Mouse (Mus musculus) adrenal gland, adult 2 months (tissue): ENCODE results near the gene Syap1. TPM values are rescaled to one million over a fixed set of nuclear protein-coding genes. Genes with fewer than 3 reads are reported as not detected.
"Not testable (repeated sequence)": the region's sequence is repeated elsewhere in the genome, so short reads cannot be mapped to it uniquely, and the experiment has no call there.

Experiments
- DNase-seq: peaks from one replicate; pipeline ENCODE4 v3.0.0; 2021
- long read RNA-seq: library from polyadenylated mRNA; stranded (forward); transcript quantifications from one replicate; pipeline ENCODE4 v2.0.0, GENCODE M21; 2021
- polyA plus RNA-seq: library from polyadenylated mRNA; depleted of rRNA; stranded (reverse); fragments of >200 nt; gene quantifications from 2 replicates; pipeline ENCODE4 v1.2.3, GENCODE M21; 2012; rRNA removed
- total RNA-seq, 2 experiments: library from RNA; stranded (reverse); gene quantifications; 2 replicates each; pipeline ENCODE4 v1.2.3; 2021

Syap1 gene
- total RNA-seq (10 to 100 TPM; 76.9 to 79.7 TPM), polyA plus RNA-seq (10.0 and 10.7 TPM in 2 replicates)
- long read RNA-seq, transcript Syap1-201 (9 exons, 2,087 nt), result major isoform, 88 of 96 reads
- long read RNA-seq, partial matches to known transcripts, result 0 of 96 reads
- long read RNA-seq, other reads (novel, unspliced or antisense), result 8 of 96 reads

DNA sequence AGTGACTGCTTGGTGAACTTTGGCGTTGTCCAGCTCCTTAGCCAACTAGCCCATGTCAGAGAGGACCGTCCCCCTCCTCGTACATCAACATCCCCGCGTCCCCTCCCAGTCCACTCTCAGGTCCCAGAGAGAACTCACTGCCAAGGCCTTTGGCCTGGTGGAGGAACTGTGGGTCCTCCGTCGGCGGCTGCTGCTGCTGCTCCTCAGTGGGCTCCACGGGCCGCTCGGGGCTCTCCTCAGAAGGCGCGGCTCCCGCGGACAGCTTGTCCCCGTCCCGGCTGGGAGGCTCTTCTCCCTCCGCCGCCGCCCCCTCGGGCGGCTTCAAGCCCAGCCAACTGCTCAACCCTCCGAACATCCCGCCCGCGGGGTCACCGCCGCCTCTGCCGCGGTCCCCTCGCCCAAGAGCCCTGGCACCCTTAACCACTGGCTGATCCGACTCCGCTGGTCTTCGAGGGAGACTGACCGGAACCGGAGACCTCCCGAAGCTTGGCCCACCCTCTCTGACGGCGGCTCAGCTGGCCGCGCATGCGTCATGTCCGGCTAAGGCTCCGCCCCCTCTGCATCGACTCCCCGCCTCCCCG, at the start of gene Syap1:
TSS of gene Syap1 (minus strand) at position 517 of the 581 bp plus-strand sequence.
- DNase-seq, result peak; percentile 89

DNA sequence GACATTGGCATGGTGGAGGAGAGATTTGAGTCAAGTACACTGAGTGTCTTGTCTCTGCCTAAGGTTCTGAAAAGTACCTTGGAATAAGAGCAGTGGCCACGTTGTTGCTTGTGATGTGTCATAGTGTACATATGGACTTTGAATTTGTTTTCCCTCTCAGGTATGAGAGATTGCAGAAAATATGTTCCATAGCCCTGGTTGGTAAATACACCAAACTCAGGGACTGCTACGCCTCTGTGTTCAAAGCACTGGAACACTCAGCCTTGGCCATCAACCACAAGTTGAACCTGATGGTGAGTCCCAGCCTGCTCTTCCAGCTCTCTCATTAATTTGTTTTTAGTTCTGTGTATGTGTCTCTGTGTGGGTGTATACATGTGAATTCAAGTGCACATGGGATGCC, 43.2 kb upstream of the Syap1 start:
- DNase-seq, result no peak

DNA sequence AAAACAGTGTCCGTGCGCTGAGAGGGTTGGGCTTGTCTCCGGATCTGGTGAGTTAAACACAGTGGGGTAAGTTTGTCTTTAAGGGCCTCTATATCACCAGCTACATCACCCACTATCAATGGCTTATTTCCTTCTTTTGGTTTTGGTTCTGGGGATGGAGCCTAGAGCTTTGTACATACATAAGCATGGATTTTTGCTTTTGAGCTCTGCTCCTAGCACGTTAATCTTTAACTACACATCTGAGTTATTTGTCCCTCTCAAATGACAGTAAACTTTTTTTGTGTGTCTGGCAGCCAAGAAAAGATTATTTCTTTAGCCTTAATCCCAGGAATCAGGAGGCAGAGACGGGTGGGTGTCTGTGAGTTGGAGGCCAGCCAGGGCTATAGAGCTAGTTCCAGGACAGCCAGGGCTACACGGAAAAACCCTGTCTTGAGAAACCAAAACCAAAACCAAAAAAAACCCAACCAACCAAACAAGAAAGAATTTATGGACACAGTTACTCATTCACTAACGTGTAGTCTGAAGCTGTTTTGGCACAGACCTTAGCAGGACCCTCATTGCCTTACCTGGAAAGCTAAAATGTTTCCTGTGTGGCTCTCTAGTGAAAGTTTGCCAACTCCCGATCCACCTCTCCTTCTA, 33.4 kb upstream of the Syap1 start:
- DNase-seq, result no peak

DNA sequence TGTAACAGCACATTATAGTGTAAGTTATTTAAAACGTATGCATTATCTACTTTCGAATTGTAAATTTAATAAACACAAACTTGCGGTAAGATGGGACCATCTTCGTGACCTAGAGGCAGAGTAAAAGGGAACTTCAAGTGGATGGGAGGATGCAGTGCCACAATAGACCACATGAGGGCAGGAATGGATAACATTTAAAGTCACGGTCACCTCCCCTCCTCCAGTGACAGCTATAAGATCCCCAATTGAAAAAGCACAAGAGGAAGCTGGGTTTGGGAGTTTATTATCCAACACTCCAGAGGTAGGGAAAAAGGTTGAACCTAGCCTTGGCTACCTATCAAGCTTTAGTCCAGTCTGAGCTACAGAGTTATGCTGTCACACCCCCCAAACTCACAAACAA, 27.4 kb upstream of the Syap1 start:
- peak; percentile 50 for DNase-seq

DNA sequence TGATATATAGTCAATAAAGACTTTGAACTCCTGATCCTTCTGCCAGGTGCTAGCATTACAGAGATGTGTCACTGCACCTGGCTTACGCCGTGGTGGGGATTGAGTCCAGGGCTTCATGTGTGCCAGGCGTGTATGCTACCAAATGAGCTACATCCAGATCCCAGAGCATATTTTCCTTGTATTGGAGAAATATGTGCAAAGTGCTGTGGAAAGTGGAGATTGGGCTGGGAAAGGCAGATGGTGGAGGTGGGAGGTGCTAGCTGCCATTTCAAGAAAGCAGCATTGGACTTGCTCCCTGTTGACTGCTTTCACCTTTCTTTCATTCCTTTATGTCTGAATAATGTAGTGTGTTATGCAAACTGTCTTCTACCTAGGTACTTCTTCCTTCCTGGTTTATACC, 25.4 kb upstream of the Syap1 start:
- no peak for DNase-seq

DNA sequence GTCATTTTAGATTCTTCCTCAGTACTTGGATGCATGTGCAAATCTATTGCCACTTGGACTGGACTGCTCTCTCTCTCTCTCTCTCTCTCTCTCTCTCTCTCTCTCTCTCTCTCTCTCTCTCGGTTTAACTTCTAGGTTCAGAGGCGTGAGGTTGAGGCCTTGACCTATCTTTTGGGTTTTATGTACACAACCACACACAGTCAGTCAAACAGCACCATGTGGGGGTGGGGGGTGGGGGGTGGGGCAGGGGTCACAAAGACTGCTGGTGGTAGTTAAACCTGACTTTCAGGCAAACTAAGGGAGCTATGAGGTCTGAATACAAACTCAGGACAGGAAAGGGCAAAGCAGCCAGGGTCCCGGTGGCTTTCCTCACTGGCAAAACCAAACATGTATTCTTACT, 19.3 kb upstream of the Syap1 start:
- no peak for DNase-seq

DNA sequence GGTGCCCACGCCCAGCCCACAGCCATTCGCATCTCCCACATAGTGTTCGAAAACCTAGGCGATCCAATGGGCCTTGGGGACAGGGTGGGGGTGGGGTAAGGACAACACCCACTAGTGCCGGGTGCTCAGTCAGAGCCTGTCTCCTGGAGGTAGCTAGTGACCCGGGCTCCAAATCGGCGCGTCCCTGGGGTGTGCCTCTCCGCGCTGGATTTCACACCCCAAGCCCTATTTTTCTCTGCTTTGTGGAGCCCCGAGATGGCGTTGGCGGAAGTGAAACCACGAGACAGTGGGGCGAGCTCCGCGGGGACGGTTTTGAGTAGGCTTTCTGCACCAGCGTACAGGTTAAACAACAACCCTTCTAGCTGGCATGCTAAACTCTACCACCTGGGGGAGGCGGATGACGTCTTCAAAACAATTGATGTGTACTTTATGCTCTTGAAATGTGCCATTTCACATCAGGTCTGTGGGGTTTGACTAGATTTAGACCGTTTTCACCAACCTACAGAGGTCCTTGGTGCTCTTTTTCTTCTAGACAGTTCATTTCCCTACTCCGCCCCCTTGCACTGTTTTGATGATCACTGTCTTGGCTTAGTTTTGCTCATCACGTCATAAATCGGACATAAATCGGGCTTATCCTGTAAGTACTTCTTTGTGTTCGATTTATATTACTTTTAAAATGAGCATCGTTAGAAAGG, 13.9 kb upstream of the Syap1 start:
- peak; percentile 59 for DNase-seq

DNA sequence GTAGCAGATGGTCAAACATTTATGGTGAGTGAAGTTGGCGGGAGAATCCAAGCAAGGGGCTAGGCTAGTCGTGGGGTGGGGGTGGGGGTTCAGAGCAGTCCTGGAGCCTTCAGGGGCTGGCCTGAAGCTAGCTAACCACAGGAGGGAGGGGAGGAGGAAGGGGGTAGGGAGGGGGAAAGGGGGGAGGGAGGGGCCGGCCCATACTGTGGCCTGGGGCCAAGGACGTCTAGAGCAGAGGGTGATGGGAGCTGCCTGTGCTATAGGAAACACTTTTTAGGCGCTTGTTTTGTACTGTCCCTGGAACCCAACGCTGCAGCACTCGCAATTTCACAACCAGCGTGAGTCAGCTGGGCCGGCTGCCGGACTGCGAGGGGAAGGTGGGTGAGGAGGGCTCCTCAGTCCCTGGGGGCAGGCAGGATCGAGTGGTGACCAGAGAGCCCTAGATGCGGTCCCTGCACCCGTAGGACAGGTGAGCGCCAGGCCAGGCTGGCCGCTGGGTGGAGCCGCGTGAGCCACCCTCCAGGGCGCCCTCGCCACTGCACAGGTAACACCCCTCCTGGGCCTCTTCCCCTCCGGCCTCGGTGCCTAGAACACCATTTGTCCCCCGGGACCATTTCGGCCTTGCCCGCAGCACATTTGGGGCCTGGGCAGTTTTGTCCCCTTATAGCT, 13.3 kb upstream of the Syap1 start:
- peak; percentile 76 for DNase-seq

DNA sequence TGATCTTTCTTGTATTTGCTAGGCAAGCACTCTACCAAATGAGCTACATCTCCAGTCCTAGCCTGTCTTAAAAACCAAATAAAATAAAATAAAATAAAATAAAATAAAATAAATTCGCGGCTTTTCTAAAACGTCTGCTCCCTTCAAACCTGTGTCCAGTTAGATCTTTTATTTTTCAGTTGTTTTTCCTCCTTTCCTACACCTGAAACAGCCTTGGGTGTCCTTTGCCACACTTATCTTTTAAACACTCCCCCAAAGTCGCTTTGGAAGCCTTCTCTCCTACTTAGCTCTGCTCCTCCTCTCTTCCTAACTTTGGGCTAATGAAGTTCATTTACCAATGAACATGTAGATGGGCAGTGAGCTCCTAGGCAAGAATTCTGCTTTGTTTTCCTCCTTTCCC, 12.7 kb upstream of the Syap1 start, which contains the start of gene Ctps2:
TSS of gene Ctps2 (plus strand) at position 301 of the 400 bp plus-strand sequence.
- no peak for DNase-seq

DNA sequence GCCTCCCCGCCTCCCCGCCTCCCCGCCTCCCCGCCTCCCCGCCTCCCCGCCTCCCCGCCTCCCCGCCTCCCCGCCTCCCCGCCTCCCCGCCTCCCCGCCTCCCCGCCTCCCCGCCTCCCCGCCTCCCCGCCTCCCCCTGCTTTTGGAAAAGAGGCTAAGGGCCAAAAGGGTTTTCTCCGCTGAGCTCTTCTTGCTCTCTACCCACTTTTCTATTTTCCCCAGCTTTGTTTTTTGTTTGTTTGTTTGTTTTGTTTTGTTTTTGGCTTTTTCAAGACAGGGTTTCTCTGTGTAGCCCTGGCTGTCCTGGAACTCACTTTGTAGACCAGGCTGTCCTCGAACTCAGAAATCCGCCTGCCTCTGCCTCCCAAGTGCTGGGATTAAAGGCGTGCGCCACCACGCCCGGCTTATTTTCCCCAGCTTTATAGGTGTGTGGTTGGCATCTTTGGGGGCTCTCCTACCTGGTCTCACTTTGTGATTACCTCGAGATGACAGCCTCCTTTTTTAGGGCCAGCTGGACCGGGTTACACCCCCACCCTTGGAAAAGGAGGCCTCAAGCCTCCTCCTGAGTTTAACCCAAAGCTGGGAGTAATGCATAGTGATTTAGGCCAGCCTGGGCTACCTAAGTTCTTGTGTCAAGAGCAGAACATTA, 452 bp upstream of the Syap1 start:
- not testable (repeated sequence) for DNase-seq

DNA sequence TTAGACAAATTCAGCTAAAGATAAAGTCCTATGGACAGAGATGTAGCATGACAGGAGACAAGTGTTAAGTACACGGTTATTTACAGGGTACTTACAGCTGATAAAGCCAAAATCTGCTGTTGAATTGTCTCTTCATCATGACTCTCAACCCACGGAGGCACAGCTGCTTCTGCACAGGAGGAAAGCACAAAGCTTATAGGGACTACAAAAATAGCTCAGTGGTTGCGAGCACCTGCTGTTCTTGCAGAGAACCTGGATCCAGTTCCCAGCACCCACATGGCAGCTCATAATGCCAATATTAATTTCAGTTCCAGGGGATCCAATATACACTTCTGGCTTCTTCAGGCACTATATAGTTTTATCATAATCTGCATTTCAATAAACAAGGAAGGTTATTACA, 10.0 kb downstream of the Syap1 start:
- no peak for DNase-seq

DNA sequence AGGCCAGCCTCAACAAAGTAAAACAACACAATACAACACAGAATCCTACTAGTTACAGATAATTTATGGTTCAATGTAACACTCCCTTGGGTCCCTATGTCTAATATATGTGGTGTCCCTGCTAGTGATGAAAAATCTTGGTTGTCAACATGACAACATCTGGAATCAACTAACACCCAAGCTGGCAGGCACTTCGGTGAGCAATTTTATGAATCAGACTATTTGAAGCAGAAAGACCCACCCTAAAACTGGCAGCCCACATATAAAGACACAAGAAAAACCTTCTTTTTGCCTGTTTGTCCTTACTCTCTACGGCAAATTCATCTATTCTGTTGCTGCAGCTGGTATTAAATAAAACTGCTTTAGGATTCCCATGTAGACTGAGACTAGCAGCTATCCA, 14.5 kb downstream of the Syap1 start:
- no peak for DNase-seq

DNA sequence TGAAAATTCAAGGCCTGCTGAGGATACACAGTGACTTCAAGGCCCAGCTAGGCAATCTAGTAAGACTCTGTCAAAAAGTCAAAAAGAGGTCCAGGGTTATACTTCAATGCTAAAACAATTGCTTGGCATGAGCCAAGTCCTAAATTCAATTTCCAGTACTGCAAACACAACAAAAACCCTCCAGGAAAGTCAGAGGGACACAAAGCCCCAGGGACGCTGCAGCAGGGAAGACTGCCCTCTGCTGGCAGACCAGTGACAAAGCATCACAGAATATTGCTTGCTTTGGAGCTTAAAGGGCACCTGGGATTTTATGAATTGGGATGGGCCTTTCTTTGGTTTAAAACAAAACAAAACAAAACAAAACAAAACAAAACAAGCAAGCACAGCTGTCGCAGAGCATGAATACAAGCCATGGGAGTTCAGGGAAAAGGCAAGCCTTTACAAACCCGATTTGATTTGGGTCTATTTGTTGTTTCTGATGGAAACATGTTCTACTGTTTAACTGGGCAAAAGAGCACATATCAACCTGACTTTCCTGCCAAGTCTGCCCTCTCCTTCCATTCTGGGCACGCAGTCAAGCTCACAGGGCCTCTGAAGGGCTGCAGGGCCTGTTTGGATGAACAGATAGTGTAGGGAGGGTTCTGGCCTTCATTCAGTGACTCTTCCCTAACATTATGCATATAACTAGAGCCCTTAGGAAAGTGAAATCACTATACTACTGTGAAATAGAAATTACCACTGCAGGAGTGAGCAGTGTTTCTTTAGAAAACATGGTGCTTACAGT, 16.3 kb downstream of the Syap1 start:
- peak; percentile 25 for DNase-seq

DNA sequence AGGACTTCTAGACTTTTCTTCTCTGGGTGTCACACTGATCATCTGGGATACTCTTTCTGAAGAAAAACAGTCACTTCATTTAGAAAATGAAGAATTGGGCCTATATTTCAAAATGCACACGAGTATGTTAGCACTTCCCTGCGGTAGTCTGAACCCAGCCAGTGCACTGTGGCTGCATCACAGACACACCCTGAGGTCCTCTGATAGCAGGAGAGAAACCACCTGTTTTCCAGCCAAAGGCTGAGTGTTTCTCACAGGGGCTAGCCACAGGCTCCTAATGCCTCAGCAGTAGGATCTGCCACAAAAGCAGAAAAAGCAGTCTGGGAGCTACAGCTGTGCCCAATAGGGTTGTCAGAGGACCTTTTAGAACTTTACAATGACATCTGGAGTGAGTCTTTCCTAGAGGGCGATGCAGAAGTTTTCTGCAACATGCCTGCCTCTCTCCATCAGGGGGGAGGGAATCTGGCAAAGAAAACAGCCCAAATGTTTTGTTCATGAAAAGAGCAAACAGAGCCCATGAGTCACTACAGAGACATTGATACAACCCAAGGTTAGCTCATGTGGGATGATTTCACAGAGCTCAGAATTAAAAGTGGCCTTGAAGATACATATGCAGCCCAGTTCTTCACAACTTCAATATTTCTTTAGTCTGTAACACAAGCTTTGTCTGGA, 19.8 kb downstream of the Syap1 start:
- peak; percentile 61 for DNase-seq

DNA sequence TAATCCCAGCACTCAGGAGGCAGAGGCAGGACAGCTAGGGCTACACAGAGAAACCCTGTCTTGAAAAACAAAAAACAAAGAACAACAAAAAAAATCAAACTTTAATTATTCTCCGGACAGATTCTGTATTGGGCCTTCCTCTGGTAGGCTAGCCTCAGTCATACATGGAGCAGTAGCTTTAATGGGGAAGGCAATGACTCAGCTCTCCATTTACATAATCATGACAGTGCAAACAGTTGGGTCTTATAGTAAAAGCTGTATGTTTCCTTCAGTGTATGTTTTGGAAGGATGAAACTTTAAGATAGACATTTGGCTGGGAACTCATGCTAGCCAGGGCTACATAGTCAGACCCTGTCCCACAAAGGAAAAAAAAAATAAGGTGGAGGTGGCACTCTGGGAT, 39.6 kb downstream of the Syap1 start:
- DNase-seq, result no peak

DNA sequence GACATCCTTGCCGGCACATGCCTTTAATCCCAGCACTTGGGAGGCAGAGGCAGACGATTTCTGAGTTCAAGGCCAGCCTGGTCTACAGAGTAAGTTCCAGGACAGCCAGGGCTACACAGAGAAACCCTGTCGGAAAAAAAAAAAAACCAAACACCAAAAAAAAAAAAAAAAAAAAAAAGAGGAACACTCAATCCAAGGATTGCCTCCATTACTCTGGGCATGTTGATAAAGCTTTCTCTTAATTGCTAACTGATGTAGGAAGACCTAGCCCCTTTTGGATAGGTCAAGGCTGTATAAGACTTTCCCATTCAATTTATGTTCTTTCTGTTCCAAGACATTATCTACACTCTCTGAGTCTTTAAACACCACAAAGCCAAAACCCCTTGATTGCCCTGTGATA, 42.7 kb downstream of the Syap1 start:
- no peak for DNase-seq

DNA sequence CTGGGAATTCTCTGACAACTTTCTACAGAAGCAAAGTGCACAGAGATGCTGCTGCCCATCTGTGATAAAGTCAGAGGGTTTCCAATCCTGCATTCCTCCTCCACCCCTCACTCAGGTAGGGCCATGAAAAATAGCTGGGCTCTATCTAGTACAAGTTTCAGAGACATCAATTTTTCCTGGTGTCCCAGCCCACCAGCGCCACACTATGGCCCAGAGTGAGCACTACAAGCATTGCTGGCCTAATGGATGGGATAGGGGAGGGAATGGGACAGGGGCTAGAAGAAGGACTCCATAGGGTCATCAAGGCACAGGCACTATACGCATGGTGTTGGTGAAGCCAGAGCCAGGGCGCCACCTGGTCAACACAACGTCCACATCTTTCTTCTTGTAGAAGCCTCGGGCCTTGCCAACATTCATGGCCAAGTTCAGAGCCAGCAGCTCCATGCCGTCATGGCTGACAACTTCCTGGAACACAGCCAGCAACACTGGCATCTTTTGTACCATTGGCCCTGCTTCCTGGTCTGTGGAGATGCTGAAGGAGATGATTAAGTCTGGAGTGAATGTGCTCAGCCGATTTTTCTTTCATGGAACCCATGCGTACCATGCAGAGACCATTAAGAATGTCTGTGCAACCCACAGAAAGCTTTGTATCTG, 43.7 kb downstream of the Syap1 start:
- no peak for DNase-seq

DNA sequence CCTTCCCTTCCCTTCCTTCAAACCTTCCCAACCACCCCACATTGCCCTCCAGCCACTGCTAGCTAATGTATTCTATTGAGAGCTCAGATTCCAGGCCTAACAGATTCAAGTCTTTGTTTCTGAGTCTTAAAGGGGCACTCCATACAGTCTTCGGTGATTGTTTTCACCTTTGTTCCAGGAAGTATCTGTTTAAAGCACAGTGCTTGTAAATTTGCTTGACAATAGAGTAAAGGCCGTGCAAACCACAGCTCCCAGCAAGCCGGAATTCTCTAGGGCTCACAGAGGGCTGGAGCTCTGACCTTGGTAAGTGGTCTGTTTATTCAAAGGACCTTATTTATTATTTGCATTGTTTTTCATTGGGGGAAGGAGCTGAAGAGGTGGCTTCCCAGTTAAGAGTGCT, 56.1 kb downstream of the Syap1 start:
- DNase-seq, result no peak

DNA sequence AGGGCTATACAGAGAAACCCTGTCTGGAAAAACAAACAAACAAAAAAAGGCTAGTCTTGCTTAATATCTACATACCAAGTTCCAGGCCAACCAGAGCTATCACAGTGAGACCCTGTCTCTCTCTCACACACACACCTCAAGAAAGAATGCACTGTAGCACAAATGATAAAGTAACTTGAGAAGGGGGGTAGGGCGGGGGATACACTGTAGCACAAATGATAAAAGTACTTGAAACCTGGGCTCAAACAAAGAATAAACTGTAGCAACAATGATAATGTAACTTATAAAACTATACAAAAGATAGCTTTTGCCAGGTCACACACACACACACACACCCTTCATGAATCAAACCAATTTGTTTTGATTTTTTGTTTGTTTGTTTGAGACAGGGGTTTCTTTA, 56.7 kb downstream of the Syap1 start:
- DNase-seq, result no peak

DNA sequence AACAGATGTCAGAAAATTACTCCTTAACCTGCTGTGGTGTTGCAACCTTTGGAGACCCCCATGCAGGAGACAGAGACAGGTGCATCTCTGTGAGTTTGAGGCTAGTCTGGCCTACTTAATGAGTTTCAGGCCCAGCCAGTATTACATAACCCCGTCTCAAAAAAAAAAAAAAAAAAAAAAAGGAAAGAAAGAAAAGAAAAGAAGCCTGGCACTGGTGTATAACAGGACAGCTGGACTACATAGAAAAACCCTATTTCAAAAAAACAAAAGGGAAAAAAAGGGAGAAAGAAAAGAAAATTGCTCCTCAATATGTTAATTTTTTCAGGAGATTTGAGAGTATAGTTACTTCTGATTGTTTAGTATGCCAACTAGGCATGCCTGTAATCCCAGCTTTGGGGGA, 57.2 kb downstream of the Syap1 start:
- DNase-seq, result no peak
